Mouse (Mus musculus) lung, postnatal 36 days (tissue): ENCODE data around the gene Gpr12.
"Not testable (repeated sequence)": the region's sequence is repeated elsewhere in the genome, so short reads cannot be mapped to it uniquely, and the experiment has no call there.

Experiments used
- DNase-seq: peaks from one replicate; pipeline ENCODE4 v3.0.0; 2022; ENCODE audit warnings: mixed read lengths

Gpr12 gene

GRCm38 (mm10) chr5:146585307-146585651 is 240 bp upstream of the Gpr12 start:
- DNase-seq, result no peak

- no peak for DNase-seq
These were observed 922 bp downstream of the Gpr12 start for GRCm38 (mm10) chr5:146584156-146584477.

- no peak for DNase-seq
These were observed 8.4 kb downstream of the Gpr12 start for GRCm38 (mm10) chr5:146576668-146577067.

- not testable (repeated sequence) for DNase-seq
These were observed 12.3 kb downstream of the Gpr12 start for GRCm38 (mm10) chr5:146572735-146573042.

- DNase-seq, result not testable (repeated sequence)
These were observed 13.0 kb downstream of the Gpr12 start for GRCm38 (mm10) chr5:146571830-146572734.

GRCm38 (mm10) chr5:146570179-146570578 is 14.9 kb downstream of the Gpr12 start:
- DNase-seq, result not testable (repeated sequence)

- DNase-seq, result no peak
These were observed 18.0 kb downstream of the Gpr12 start for GRCm38 (mm10) chr5:146567054-146567453.

GRCm38 (mm10) chr5:146564259-146564658 is 20.8 kb downstream of the Gpr12 start:
- no peak for DNase-seq

GRCm38 (mm10) chr5:146555836-146556235 is 29.2 kb downstream of the Gpr12 start, which contains the start of gene Gm3415:
TSS of gene Gm3415 (plus strand) at chr5:146556136.
- not testable (repeated sequence) for DNase-seq

GRCm38 (mm10) chr5:146537347-146537746 is 47.7 kb downstream of the Gpr12 start, which contains the start of gene Gm3409:
TSS of gene Gm3409 (plus strand) at chr5:146537647.
- DNase-seq, result not testable (repeated sequence)
